8 mouse cellular contexts compared by ENCODE assay signal in genomic region chr5:90194831-90195230, GRCm38 (mm10). TPM values are rescaled to one million over a fixed set of nuclear protein-coding genes. Genes with fewer than 3 reads are reported as not detected.
A peak's percentile ranks its signal among the peaks of the same experiment; 100 is the strongest.
DNase-seq lines count a peak whose midpoint lies in the region; ATAC-seq and TF ChIP-seq lines count a peak whose summit lies in the region.

No protein-coding gene starts in this region.

- no peak overlapping the region for H3K4me2 ChIP-seq in liver, postnatal 0 days (ENCODE audit: low read depth, low read length)

- no peaks in the 10 kb centered on the region; the same call in 1 of the 2 replicates for H3K27me3 ChIP-seq in ES-Bruce4 (ENCODE audit: control insufficient read depth, insufficient read depth, low read length, poor library complexity, severe bottlenecking)
- H3K27me3 ChIP-seq in liver, postnatal 0 days (ENCODE audit: insufficient read depth, low read length), result no peaks in the 10 kb centered on the region

- no peak for TF ChIP-seq POLR2A in ES-Bruce4 (IDR thresholded peaks at IDR 0.05; ENCODE audit: insufficient read depth, low read length)

- ATAC-seq in liver, postnatal 0 days, result no peak
- ATAC-seq in inflammation-experienced regulatory T-cells, adult 6 months, result no peak

- peak; percentile 39 for TF ChIP-seq CTCF in ES-Bruce4 (IDR thresholded peaks at IDR 0.05; ENCODE audit: low read depth, low read length)
- peak; percentile 71 for TF ChIP-seq CTCF in liver, postnatal 0 days (IDR thresholded peaks at IDR 0.05; ENCODE audit: low read depth)

- no peaks in the 10 kb centered on the region for H3K9me3 ChIP-seq in ES-Bruce4 (replicated peaks; ENCODE audit: control insufficient read depth, insufficient read depth, low read length, poor library complexity, severe bottlenecking)
- H3K9me3 ChIP-seq in liver, postnatal 0 days (ENCODE audit: low read length), result no peaks in the 10 kb centered on the region

- no peak overlapping the region for H3K9ac ChIP-seq in ES-Bruce4 (ENCODE audit: low read depth, poor library complexity, severe bottlenecking)
- H3K9ac ChIP-seq in liver, postnatal 0 days (replicated peaks), result no peak overlapping the region

- 19% methylated on average over 6 of the region's 6 CpGs for WGBS in liver, postnatal 0 days (ENCODE audit: insufficient replicate concordance)

- H3K4me3 ChIP-seq in ES-Bruce4 (ENCODE audit: low read depth, low read length), result no peak overlapping the region
- no peak overlapping the region for H3K4me3 ChIP-seq in liver, postnatal 0 days (ENCODE audit: low read depth, low read length)

- no peak overlapping the region for H3K27ac ChIP-seq in ES-Bruce4 (ENCODE audit: insufficient read depth, low read length)
- H3K27ac ChIP-seq in liver, postnatal 0 days (ENCODE audit: low read depth), result no peak overlapping the region

- H3K36me3 ChIP-seq in ES-Bruce4 (ENCODE audit: control insufficient read depth, insufficient read depth, low read length, poor library complexity, severe bottlenecking), result no peaks in the 10 kb centered on the region
- H3K36me3 ChIP-seq in liver, postnatal 0 days (replicated peaks; ENCODE audit: insufficient read depth, low read length), result no peaks in the 10 kb centered on the region

- TF ChIP-seq EP300 in ES-Bruce4 (IDR thresholded peaks at IDR 0.05; ENCODE audit: insufficient read depth, low read depth, low read length), result no peak
- no peak for TF ChIP-seq EP300 in liver, postnatal 0 days (IDR thresholded peaks at IDR 0.05; ENCODE audit: low read depth)

- peak; percentile 83 for DNase-seq in 3T3-L1 (ENCODE audit: low read depth, low spot score)
- DNase-seq in cerebellum, adult 9-10 months, result peak; percentile 32
- peak; percentile 49 to 85 for DNase-seq in frontal cortex, postnatal 36 days (ENCODE audit: low spot score in 2 of 2)
- DNase-seq in kidney, postnatal 14 days, result peak; percentile 63
- DNase-seq in liver, postnatal 0 days, result peak; percentile 59
- peak; percentile 84 for DNase-seq in retina, embryonic 14.5 days (ENCODE audit: low spot score)

- no peaks in the 10 kb centered on the region for H3K4me1 ChIP-seq in ES-Bruce4 (ENCODE audit: control insufficient read depth, insufficient read depth, low read length)
- H3K4me1 ChIP-seq in liver, postnatal 0 days (ENCODE audit: insufficient read depth), result no peaks in the 10 kb centered on the region

RNA-seq across cellular contexts. Expression of gene Cox18, which starts 29.0 kb away (rescaled TPM):
- polyA plus RNA-seq in ES-Bruce4 (2011; ENCODE audit: insufficient read depth, insufficient read length, low read depth, missing spikeins), result 33.3 and 36.3 TPM in 2 replicates
- 12.1 and 13.2 TPM in 2 replicates for polyA plus RNA-seq in liver, postnatal 0 days (2015; fragmentation: Nextera tagmentation; extraction: Ambion mirVana)
- 10 to 100 TPM; 15.8 to 21.6 (median 16.6) TPM for polyA plus RNA-seq in inflammation-experienced regulatory T-cells, adult 6 months (2017; shearing (Covaris generic))

Comparison
In these comparisons a context has a peak if more than half of its experiments do, and no peak if none do; other contexts are left out.
1. DNase-seq: peak in every context shown above with its lines; median percentile 84 in retina, embryonic 14.5 days; 83 in 3T3-L1; 67 in frontal cortex, postnatal 36 days; 63 in kidney, postnatal 14 days; 59 in liver, postnatal 0 days; 32 in cerebellum, adult 9-10 months.